Mouse (Mus musculus): ENCODE results near the gene Skp1a. TPM values are rescaled to one million over a fixed set of nuclear protein-coding genes. Genes with fewer than 3 reads are reported as not detected.

Skp1a gene
- total and polyA plus RNA-seq, 3 experiments: 169 to 371 (median 209) TPM

GRCm38 (mm10) chr11:52228722-52229448, 2.9 kb upstream of the Skp1a start:
- H3K4me2 ChIP-seq (ENCODE audit: insufficient read depth, low read depth, poor library complexity, severe bottlenecking): no peak overlapping the region
- dilution Hi-C loops (cut with MboI; ENCODE audit: extremely low pct_ligation_motif_present, extremely low pct_unique_long_range_greater_than_20kb, low sequenced_read_pairs): no loop called here
- in situ Hi-C loops (cut with MboI; ENCODE audit: low pct_ligation_motif_present, low pct_unique_long_range_greater_than_20kb, low sequenced_read_pairs): loop anchor here (10.0 kb wide), 2 partner anchors 84 to 174 kb away; partner anchors contain the start of gene Olfr1373
- H3K9ac ChIP-seq (ENCODE audit: insufficient read depth, low read depth): no peak overlapping the region
- H3K4me1 ChIP-seq (ENCODE audit: control insufficient read depth in 1 of 2, insufficient read depth in 2 of 2): peaks cover 0 to 22% of the 10 kb centered on the region in 2 experiments; a peak in 2 of 4 replicates
- TF ChIP-seq CHD2 (IDR thresholded peaks at IDR 0.05; ENCODE audit: low read length) (no peak), GABPA (IDR thresholded peaks at IDR 0.05; ENCODE audit: insufficient replicate concordance, low read depth, low read length) (no peak)
- no peaks in the 10 kb centered on the region for H3K36me3 ChIP-seq (replicated peaks in 1 of 2; ENCODE audit: control insufficient read depth in 1 of 2, insufficient read depth in 1 of 2, low read length in 1 of 2)
- H3K27ac ChIP-seq (ENCODE audit: insufficient read depth, low read depth): no peak overlapping the region
- peaks cover 19% of the 10 kb centered on the region for H3K79me2 ChIP-seq (replicated peaks; ENCODE audit: control insufficient read depth, extremely low read depth, insufficient read depth, poor library complexity, severe bottlenecking)
- no peak for DNase-seq (ENCODE audit: extremely low read depth)
- H3K9me3 ChIP-seq (replicated peaks; ENCODE audit: low read length): no peaks in the 10 kb centered on the region
- H3K27me3 ChIP-seq (replicated peaks): peaks cover 15% of the 10 kb centered on the region
- no peak overlapping the region for H3K4me3 ChIP-seq (replicated peaks in 1 of 3; ENCODE audit: low read depth in 2 of 3, low read length in 2 of 3, poor library complexity in 1 of 3)

GRCm38 (mm10) chr11:52230694-52231093, 1.1 kb upstream of the Skp1a start:
- Histone ChIP-seq H3K27ac (ENCODE audit: insufficient read depth, low read depth) (no peak overlapping the region), H3K4me3 (replicated peaks in 1 of 3; ENCODE audit: low read depth in 2 of 3, low read length in 2 of 3, poor library complexity in 1 of 3) (no peak overlapping the region)
- no peak for DNase-seq (ENCODE audit: extremely low read depth)

GRCm38 (mm10) chr11:52233043-52233653, 1.4 kb downstream of the Skp1a start:
- Histone ChIP-seq H3K4me1 (ENCODE audit: control insufficient read depth in 1 of 2, insufficient read depth in 2 of 2) (peaks cover 0 to 26% of the 10 kb centered on the region in 2 experiments; a peak in 2 of 4 replicates), H3K9ac (ENCODE audit: insufficient read depth, low read depth) (peak overlapping the region; percentile 98), H3K4me3 (replicated peaks in 1 of 3; ENCODE audit: low read depth in 2 of 3, low read length in 2 of 3, poor library complexity in 1 of 3) (peak overlapping the region in 2 of 3 experiments; percentile 82 to 88), H3K27ac (ENCODE audit: insufficient read depth, low read depth) (no peak overlapping the region), H3K79me2 (replicated peaks; ENCODE audit: control insufficient read depth, extremely low read depth, insufficient read depth, poor library complexity, severe bottlenecking) (peaks cover 58% of the 10 kb centered on the region), H3K27me3 (replicated peaks) (peaks cover 13% of the 10 kb centered on the region), H3K36me3 (replicated peaks in 1 of 2; ENCODE audit: control insufficient read depth in 1 of 2, insufficient read depth in 1 of 2, low read length in 1 of 2) (peaks cover 15 to 28% of the 10 kb centered on the region in 2 experiments), H3K9me3 (replicated peaks; ENCODE audit: low read length) (no peaks in the 10 kb centered on the region), H3K4me2 (ENCODE audit: insufficient read depth, low read depth, poor library complexity, severe bottlenecking) (peak overlapping the region; percentile 31)
- TF ChIP-seq E2F4 (IDR thresholded peaks at IDR 0.05; ENCODE audit: insufficient replicate concordance, low read depth, low read length): no peak
- peak; percentile 16; the same call in 1 of the 2 replicates for TF ChIP-seq HCFC1 (IDR thresholded peaks at IDR 0.05; ENCODE audit: low read depth, low read length)
- peak; percentile 52; the same call in 1 of the 2 replicates for TF ChIP-seq CHD1 (IDR thresholded peaks at IDR 0.05; ENCODE audit: low read depth, low read length)
- 0 out of 2 replicates have a peak, but pooled peaks have one; percentile 51 for TF ChIP-seq SIN3A (IDR thresholded peaks at IDR 0.05; ENCODE audit: low read length)
- dilution Hi-C loops (cut with MboI; ENCODE audit: extremely low pct_ligation_motif_present, extremely low pct_unique_long_range_greater_than_20kb, low sequenced_read_pairs) (no loop called here), in situ Hi-C loops (cut with MboI; ENCODE audit: low pct_ligation_motif_present, low pct_unique_long_range_greater_than_20kb, low sequenced_read_pairs) (no loop called here)
- DNase-seq (ENCODE audit: extremely low read depth): no peak

More at GRCm38 (mm10) chr11:52230694-52231093, 1.1 kb upstream of the Skp1a start:
- Histone ChIP-seq H3K79me2 (replicated peaks; ENCODE audit: control insufficient read depth, extremely low read depth, insufficient read depth, poor library complexity, severe bottlenecking) (peaks cover 37% of the 10 kb centered on the region), H3K9me3 (replicated peaks; ENCODE audit: low read length) (no peaks in the 10 kb centered on the region), H3K27me3 (replicated peaks) (peaks cover 13% of the 10 kb centered on the region), H3K9ac (ENCODE audit: insufficient read depth, low read depth) (no peak overlapping the region; the same call in 1 of the 2 replicates), H3K4me2 (ENCODE audit: insufficient read depth, low read depth, poor library complexity, severe bottlenecking) (0 out of 2 replicates have a peak overlapping the region, but pooled peaks have one; percentile 17), H3K36me3 (replicated peaks in 1 of 2; ENCODE audit: control insufficient read depth in 1 of 2, insufficient read depth in 1 of 2, low read length in 1 of 2) (peaks cover 0 to 3% of the 10 kb centered on the region in 2 experiments), H3K4me1 (ENCODE audit: control insufficient read depth in 1 of 2, insufficient read depth in 2 of 2) (peaks cover 0 to 26% of the 10 kb centered on the region in 2 experiments; a peak in 2 of 4 replicates)
- dilution Hi-C loops (cut with MboI; ENCODE audit: extremely low pct_ligation_motif_present, extremely low pct_unique_long_range_greater_than_20kb, low sequenced_read_pairs) (no loop called here), in situ Hi-C loops (cut with MboI; ENCODE audit: low pct_ligation_motif_present, low pct_unique_long_range_greater_than_20kb, low sequenced_read_pairs) (no loop called here)
- TF ChIP-seq MEF2A (IDR thresholded peaks at IDR 0.05; ENCODE audit: borderline replicate concordance, low read depth, low read length) (no peak), USF1 (IDR thresholded peaks at IDR 0.05; ENCODE audit: low read depth, low read length) (no peak), SMC3 (IDR thresholded peaks at IDR 0.05; ENCODE audit: low read depth, low read length) (no peak), NRF1 (IDR thresholded peaks at IDR 0.05; ENCODE audit: low read depth, low read length) (no peak), NELFE (IDR thresholded peaks at IDR 0.05; ENCODE audit: low read depth, low read length) (no peak), ZMIZ1 (IDR thresholded peaks at IDR 0.05; ENCODE audit: low read depth, low read length) (no peak), RCOR1 (conservative IDR thresholded peaks at IDR 0.05; ENCODE audit: low read depth, low read length) (no peak)
